Mouse (Mus musculus): ENCODE data around the gene Usp45.
A peak's percentile ranks its signal among the peaks of the same experiment; 100 is the strongest.
"Not testable (repeated sequence)": the region's sequence is repeated elsewhere in the genome, so short reads cannot be mapped to it uniquely, and the experiment has no call there.

Usp45 gene

DNA sequence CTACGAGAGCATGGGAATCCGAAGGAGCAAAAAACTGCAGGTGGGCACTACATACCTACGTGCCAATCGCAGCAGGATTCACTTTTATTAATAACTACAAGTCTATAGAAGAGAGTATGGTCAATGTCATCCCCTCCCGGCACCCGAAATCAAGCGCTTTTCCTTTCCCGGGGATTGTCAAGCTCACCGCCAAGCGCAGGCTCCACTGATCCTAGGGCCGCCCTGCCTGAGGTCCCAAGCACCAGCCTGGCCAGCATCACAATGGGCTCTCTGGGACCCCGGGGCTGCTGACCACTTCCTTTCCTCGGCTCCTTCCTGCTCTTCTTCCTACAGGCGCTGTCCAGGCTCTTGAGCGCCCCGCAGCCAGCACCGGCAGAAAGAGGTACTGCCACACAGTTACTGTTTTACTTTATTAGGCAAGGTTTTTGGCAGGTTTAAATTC lies at the start of gene Usp45, which contains the start of gene Tstd3:
TSS of gene Usp45 (plus strand) at position 294 of the 442 bp plus-strand sequence.
TSS of gene Tstd3 (minus strand) at position 350 of the 442 bp plus-strand sequence.
- peak; percentile 51 to 53 for DNase-seq

DNA sequence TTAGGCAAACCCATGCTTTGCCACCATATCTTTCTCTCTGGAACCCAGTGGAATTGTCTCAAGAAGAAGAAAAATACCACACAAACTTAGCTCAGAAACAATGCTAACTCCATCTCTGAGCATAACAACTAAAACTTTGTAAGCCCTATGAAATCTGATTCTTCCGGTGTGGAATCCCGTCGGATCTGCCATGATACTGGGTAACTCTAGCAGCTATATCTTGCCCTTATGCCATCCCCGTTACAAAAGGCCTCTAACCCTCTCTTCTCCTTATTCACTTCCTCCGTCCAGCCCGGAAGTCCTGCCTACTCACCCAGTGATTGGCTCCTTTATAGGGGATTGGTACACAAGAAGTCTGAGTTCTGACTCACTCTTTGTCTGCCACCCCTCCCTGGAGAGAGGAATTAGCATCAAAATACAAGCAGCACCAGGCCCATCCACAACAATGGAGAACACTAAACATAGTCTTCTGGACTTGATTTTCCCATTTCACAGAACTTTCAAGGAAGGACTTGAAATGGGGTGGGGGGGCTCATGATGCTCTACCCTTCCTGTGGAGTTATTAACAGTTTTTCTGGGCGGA lies 44.1 kb upstream of the Usp45 start:
- no peak for DNase-seq

DNA sequence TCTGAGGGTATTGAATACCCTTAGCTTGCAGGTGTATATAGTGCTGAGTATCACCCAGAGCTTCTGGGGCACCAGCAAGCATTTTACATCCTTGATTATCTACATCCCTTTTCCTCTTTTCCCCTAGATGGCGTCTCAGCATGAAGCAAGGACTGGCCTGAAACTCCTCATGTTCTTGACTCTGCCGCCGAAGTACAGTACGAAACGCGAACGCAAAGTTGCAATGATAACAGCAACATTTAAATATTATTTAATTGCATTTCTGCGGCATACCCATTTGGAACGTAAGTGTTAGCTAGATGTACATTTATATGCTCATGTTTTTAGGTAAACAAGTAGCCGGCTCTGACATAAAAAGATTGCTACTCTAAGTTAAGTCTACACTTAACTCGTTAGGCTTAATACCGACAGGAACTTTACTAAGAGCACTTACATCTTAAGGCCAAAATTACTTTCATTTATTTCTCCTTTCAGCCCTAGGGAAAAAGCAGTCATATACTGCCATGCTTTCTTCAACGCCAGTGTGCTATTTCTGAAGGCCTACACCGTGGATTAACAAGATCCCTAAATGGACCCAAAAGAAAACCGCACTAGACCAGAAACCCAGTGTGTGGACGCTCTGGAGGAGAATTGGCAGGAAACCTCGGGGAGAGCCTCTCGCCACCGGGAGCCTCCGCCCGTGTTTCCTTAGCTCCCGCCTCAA lies 39.9 kb upstream of the Usp45 start:
- peak in 1 of 2 experiments; percentile 15 for DNase-seq

DNA sequence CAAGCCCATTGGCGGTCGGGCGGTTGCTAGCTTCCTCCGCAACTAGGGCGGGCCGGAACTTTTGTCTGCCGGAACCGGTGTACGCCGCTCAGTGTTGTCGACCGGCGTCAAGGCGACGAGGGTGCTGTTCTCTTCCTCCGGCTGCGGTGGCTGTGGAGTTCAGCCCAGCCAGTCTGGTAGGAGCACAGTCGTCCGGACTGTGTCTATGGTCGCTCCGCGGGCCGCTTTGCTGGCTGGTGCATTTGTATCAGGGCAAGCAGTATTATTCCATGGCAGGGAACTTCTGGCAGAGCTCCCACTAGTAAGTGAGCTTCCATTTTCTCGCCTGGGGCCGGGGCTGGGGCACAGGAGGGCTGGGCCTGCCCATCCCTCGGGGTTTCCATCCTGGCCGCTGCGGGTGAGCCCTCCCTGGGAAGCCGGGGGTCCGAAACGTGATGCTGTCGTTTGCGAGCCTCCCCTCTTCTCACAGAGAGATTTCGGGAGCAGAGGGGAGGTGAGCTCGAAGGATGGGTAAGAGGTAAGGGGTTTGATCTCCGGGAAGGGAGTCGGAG lies 39.3 kb upstream of the Usp45 start, which contains the start of gene Ccnc:
TSS of gene Ccnc (plus strand) at position 87 of the 551 bp plus-strand sequence.
- DNase-seq = peak; percentile 84 to 85

DNA sequence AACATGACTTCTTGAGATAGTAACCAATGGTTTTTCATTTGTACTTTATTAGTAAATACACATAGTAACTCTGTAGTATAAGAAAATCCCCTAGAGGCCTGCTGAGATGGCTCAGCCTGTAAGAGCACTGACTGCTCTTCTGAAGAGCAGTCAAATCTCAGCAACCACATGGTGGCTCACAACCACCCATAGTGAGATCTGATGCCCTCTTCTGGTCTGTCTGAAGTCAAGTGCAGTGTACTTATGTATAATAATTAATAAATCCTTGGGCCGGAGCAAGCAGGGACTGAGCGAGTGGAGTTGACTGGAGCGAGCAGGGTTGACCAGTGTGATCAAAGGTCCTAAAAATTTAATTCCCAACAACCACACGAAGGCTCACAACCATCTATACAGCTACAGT lies 27.8 kb upstream of the Usp45 start:
- DNase-seq = no peak

DNA sequence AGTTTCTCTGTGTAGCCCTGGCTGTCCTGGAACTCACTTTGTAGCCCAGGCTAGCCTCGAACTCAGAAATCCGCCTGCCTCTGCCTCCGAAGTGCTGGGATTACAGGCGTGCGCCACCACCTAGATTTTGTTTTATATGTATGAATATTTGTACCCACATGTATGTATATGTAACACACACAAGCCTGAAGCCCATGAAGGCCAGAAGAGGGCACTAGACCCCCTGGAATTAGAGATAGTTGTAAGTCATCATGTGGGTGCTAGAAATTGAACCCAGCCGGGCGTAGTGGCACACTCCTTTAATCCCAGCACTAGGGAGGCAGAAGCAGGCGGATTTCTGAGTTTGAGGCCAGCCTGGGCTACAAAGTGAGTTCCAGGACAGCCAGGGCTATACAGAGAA lies 22.8 kb upstream of the Usp45 start:
- DNase-seq = not testable (repeated sequence)

DNA sequence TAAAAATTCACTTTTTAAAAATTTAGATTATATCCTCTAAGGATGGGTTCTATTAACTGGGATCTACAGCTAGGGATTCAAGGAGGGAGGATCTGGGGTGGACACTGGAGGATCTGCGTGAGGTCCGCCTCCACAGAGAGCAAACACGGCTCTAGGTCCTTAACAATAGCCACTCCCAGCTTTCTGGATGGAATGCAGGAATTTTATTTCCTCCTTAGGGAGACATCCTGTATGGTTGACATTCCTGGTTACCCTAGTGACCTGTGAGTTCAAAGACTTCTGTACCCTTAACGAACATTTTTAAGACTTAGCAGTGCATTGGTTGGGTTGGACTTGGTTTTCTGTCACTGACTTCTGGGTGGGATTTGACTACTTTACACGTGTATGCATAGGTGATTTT lies 21.2 kb upstream of the Usp45 start:
- DNase-seq = no peak

DNA sequence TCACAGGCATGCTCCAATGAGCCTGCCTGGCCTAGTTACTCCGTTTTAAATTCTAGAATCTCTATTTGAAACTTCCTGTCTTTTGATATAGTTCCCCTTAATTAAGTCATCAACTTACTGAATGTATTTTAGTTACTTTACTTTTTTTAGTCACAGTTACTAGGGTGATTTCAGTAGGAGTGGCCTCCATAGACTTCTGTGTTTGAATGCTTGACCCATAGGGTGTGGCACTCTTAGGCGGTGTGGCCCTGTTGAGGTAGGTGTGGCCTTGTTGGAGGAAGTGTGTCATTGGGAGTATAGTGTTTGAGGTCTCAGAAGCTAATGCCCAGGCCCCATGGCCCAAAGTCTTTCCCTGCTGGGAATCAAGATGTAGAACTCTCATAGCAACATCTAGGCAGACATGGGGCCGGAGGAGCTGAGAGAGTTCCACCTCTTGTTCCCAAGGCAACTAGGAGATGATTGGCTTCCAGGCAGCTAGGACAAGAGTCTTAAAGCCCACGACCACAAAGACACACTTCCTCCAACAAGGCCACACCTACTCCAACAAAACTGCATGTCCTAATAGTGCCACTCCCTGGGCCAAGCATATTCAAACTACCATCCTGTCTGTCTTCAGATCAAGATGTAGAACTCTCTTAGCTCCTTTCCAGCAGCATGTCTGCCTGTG lies 11.7 kb upstream of the Usp45 start:
- DNase-seq = no peak

DNA sequence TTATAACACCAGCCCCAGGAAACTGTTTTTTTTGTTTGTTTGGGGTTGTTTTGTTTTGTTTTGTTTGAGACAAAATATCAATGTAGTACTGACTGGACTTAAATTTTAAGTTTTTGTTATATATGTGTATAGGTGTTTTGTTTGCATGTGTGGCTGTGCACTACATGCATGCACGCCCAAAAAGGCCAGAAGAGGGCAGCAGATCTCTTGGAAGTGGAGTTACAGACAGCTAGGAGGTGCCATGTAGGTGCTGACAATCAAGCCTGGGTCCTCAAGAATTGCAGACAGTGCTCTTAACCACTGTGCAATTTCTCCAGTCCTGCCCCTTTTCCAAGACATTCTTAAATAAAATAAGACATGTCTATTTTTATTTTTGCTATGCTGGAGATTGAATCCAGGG lies 8.1 kb upstream of the Usp45 start:
- DNase-seq = no peak

DNA sequence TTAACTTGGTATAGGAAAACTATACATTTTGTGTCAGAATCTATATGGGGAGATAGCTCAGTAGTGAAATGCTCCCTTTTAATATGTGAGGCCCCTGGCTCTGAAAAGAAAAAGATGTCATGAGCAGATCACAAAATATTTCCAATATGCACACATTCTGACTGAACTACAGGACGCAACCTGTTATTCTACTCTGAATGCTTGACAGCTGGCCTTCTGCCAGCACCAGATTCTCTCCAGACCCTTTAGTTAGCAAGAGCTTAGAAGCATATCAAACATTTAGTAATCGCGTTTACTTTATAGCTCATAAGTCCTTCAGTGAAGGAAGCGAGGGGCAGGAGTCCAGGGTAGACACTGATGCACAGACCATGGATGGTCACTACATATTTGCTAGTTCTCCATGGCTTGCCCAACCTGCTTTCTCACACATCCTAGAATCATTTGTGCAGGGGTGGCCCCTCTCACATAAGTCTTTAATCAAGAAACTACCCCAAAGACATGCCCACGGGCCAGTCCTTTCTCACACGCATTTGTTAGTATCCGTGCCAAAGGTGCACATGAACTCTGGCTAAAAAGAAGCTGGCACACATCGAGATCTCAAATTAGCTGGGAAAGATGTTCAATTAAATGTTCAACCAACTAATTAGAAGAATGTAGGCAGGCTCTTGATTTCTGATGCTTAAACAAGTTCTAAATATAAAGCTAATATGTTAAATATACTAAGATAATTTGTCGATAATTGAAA lies 5.4 kb upstream of the Usp45 start:
- DNase-seq = no peak

DNA sequence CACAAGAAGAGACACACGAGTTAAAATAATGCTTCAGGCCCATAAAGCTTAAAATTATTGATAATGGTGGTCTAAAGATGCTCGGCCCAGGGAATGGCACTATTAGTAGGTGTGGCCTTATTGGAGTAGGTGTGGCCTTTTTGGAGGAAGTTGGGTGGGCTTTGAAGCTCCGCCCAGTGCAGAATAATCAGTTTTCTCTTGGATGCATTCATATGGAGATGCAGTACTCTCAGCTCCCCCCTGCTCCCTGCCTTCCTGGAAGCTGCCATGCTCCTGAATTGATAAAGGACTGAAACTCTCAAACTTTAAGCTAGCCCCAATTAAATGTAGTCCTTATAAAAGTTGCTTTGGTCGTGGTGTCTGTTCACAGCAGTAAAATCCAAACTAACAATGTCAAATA lies 3.1 kb upstream of the Usp45 start:
- DNase-seq = no peak

DNA sequence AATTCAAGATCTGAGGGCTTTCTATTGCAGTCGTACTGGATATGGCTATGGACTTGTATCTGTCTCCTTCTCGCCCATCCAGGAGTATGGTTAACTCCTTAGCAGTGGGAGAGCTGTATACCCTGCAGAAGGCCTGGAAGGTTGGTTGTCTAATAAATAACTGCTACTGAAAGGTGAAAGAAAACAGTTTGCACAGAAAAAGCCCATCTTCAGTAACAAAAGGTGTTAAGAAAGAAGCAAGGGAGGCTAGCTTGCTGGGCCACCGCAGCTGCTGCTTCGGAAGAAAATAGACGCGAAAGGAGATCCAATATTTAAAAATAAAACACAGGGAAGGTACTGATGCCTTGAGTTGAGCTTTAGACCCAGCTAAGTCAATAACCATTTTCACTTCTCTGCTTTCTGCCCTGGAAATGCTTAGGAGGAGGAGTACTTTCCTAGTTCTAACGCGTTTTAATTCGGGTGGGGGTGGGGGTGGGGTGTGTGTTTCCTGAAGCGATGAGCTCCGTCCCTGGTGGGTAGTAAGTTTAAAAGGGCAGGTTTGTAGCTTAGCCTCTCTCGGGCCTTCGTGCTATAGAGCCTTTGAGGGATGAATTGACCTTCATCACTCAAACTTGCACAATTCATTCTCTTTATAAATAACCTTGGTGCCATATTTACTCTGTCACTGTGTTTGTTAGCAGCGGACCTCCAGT lies 639 bp upstream of the Usp45 start:
- DNase-seq = no peak

DNA sequence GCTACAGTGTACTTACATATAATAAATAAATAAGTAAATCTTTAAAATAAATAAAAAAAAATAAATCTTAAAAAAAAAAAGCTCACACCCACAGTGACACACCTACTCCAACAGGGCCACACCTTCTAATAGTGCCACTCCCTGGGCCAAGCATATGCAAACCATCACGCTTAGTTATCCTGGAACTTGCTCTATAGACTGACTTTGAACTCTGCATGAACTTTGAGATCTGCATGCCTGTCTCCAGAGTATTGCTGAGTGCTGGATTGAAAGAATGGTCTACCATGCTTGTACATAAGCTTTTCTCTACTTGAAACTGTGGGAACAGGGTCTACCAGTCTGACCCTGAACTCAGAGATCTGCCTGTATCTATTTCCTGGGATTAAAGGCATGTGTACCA lies 4.1 kb downstream of the Usp45 start:
- no peak for DNase-seq

DNA sequence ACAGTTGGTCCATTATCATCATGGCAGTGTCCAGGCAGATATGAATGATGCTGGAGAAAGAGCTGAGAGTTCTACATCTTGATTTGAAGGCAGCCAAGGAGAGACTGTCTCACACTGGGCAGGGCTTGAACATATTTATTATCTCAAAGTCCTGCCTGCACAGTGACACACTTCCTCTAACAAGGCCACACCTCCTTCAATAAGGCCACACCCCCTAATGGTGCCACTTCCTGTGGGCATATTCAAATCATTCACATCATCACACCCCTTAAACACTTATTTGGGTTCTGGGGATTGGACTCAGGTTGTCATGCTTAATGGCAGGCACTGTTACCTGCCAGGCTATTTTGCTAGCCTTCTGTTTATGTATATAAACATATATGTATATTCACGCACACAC lies 5.3 kb downstream of the Usp45 start:
- no peak for DNase-seq

DNA sequence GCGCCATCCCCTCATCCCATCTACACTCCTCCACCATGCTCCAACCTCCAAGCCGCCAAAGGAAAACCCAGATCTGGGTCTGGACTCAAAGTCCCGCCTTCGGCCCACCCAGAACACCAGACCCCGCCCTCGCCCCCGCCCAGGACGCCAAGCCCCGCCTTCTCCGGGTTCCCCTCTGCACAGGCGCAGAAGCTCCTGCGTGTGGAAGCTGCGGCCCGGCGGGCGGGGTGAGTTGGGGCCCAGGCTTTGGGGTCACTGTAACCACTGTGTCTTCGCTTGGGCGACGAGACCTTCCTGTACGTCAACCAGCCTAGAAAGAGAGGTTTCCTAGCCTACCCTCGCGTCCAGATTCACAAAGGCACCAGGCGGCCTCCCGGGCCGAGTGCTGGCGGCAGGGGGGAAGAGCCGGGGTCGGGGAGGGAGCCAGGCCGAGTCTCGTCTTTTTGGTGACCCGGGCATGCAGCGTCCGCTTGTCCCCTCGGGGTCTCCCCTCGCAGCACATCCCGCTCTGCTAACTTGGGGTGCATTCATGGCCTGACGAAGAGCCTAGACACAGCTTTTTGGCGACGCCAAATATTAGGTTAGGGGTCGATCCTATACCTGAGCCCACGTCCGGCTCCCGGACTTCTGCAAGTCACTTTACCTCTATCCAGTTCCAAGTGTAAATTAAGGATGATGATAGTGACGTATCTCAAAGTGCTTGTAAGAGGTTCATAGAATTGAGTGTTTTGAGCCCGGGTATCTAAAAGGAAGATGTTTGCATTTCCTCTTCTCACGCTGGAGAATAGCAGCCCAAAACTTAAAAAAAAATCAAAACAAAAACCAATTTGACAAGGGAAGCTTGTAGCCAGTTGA lies 9.4 kb downstream of the Usp45 start:
- DNase-seq = peak; percentile 80 to 81

DNA sequence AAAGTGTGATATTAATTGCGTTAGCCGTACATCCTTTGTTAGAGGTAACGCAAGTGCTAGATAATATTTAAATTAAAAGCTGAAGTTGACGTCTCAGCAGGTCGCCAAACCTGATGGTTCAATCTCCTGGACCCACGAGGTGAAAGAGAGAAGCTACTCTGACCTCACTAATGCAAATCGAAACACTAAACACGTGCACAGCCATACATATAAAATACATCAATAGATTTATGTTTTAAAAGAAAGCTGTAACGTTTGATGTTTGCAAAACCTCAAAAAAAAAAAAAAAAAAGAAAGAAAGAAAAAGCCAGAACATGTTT lies 9.9 kb downstream of the Usp45 start:
- DNase-seq = no peak

DNA sequence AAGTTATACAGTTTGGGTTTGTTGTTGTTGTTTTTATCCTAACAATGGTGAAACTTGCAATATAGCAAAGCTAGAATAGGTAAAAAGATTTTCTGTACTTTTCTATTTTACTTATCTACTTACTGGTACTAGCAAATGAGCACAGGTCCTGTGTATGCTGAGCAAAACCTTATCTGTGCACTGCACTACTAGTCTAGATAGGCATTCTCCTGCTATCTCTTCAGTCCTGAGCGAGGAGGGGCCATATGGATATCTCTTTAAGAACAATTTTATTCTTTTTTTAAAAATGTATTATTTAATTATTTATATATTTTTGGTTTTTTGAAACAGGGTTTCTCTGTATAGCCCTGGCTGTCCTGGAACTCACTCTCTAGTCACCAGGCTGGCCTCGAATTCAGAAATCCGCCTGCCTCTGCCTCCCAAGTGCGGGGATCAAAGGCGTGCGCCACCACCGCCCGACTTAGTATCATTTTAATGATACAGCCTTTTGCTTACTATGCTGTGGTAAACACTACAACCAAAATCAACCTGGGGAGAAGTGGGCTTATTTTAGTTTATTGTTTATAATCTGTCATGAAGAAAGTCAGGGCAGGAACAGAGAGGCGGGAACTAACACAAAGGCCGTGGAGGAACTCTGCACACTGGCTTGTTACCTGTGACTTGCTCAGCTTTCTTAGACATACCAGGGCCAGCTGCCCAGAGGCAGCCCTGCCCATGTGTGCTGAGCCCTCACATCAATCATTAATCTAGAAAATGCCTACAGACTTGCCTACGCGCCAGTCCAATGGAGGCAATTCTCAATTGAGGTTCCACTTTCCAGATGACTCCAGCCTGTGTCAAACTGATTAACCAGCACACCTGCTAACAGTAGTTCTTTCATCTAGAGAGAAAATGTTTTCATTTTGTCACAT lies 14.1 kb downstream of the Usp45 start:
- DNase-seq = no peak

DNA sequence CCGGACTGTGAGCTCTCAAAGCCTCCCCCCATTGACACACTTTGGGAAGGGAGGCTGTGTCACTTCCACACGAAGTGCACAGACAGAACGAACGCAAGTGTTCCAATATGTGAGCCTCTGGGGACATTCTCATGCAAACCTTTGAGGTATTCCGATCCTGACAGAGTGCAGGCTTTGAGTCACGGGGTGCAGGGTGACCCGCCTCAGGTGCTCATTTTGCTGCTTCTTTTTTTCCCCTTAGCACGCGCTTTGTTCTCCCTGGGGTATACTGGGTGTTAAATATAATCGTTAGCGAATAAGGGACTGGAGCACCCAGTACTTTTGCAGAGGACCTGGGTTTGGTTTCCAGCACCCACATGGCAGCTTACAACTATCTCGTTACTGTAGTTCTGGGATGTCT lies 19.3 kb downstream of the Usp45 start:
- no peak for DNase-seq

DNA sequence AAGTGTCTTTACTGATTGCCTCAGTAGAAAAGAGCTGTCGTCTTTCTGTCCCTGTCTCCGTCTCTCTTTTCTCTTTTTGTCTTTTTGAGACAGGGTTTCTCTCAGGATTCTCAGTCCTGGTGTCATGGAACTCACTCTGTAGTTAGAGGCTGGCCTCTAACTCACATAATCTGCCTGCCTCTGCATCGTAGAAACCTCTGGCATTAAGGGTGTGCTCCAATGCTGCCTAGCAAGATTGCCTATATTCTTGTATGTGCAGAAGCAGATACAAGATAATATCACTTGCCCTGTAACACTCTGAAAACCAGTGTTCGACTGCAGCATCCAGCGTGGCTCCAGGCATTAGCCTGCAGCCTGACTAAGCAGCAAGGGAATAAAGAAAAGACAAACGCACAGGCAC lies 21.9 kb downstream of the Usp45 start:
- DNase-seq = no peak

DNA sequence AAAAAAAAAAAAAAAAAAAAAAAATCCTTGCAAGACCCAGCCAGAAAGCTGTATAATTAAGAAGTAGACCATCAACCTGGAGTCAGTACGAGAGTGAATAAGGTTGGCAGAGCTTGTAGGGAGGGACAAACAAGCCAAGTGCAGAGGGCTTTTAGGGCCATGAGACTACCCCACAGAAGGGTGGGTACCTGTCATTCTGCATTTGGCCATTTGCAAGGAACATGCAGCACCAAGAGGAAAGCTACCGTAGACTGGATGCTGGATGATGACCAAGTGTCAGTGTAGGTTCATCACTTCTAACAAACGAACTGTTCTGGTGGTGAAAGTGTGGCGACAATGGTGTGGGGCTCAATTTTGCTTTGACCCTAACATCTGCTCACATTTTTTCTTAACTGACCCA lies 22.9 kb downstream of the Usp45 start:
- DNase-seq = no peak

Measured in thymus, adult 18-20 months (tissue).